Mouse (Mus musculus) liver, embryonic 12.5 days (tissue): ENCODE measurements around the gene Kcnk3. TPM values are rescaled to one million over a fixed set of nuclear protein-coding genes. Genes with fewer than 3 reads are reported as not detected.

Experiments used
- ATAC-seq: fragments of 200-750 bp; cut with Nextera tagmentation; 2 replicates; pipeline ENCODE4 v1.8.0; 2017; ENCODE audit warnings: moderate number of reproducible peaks, mild to moderate bottlenecking, moderate library complexity
- H3K27ac ChIP-seq: fragments of 300-500 bp; sonication (generic); 2 replicates; pipeline ENCODE4 v1.5.1; 2016; ENCODE audit warnings: mild to moderate bottlenecking
- H3K27me3 ChIP-seq: fragments of 300-500 bp; sonication (generic); replicated peaks from 2 replicates; pipeline ENCODE4 v1.6.1; 2016; ENCODE audit warnings: mild to moderate bottlenecking, moderate library complexity
- H3K36me3 ChIP-seq: fragments of 300-500 bp; sonication (generic); 2 replicates; pipeline ENCODE4 v1.6.1; 2016; ENCODE audit warnings: mild to moderate bottlenecking, moderate library complexity
- H3K4me1 ChIP-seq: fragments of 300-500 bp; sonication (generic); 2 replicates; pipeline ENCODE4 v1.6.1; 2016
- H3K4me2 ChIP-seq: fragments of 300-500 bp; sonication (generic); 2 replicates; pipeline ENCODE4 v1.6.1; 2016; ENCODE audit warnings: mild to moderate bottlenecking, moderate library complexity
- H3K4me3 ChIP-seq: fragments of 300-500 bp; sonication (generic); 2 replicates; pipeline ENCODE4 v1.5.1; 2016; ENCODE audit warnings: mild to moderate bottlenecking, moderate library complexity
- H3K9ac ChIP-seq: fragments of 300-500 bp; sonication (generic); 2 replicates; pipeline ENCODE4 v1.6.1; 2016; ENCODE audit warnings: mild to moderate bottlenecking, moderate library complexity
- H3K9me3 ChIP-seq: fragments of 300-500 bp; sonication (generic); replicated peaks from 2 replicates; pipeline ENCODE4 v1.6.1; 2016; ENCODE audit warnings: mild to moderate bottlenecking, moderate library complexity
- WGBS: fragments of 180-500 bp; shearing (Covaris S2); methylation state at CpG from one replicate; pipeline ENCODE4 v1.1.7; 2016; ENCODE audit not compliant: insufficient replicate concordance; 5-methylcytosine and 5-hydroxymethylcytosine counted together
- polyA plus RNA-seq: library from polyadenylated mRNA; unstranded; fragments of >200 nt; fragmentation: Nextera tagmentation; extraction: Ambion mirVana; gene quantifications from 2 replicates; pipeline ENCODE4 v1.2.1, GENCODE M21; 2016

Gene Kcnk3
- 0.08 and 0.26 TPM in 2 replicates for polyA plus RNA-seq

- Histone ChIP-seq H3K36me3 (no peaks in the 10 kb centered on the region), H3K9ac (no peak within 1 kb of the TSS), H3K9me3 (no peaks in the 10 kb centered on the region), H3K27me3 (peaks cover 94% of the 10 kb centered on the region), H3K4me1 (peaks cover 12% of the 10 kb centered on the region; the same call in 1 of the 2 replicates), H3K4me3 (peak within 1 kb of the TSS; percentile 38), H3K27ac (no peak within 1 kb of the TSS), H3K4me2 (peak within 1 kb of the TSS; percentile 69)
- no peak; the same call in 1 of the 2 replicates for ATAC-seq
- WGBS, result under 1% methylated on average over 22 of the region's 54 CpGs
Measured at GRCm38 (mm10) chr5:30587681-30588300, at the start of gene Kcnk3. Kcnk3 (plus strand) TSS chr5:30588170.

- no peak for ATAC-seq
- H3K4me2 ChIP-seq, result no peak within 1 kb of the TSS
Measured at GRCm38 (mm10) chr5:30545698-30546097, 42.3 kb upstream of the Kcnk3 start, which contains the start of gene Cib4. Cib4 (minus strand) TSS chr5:30545836.

GRCm38 (mm10) chr5:30548681-30549080 is 39.3 kb upstream of the Kcnk3 start:
- no peak overlapping the region for H3K27ac ChIP-seq
- no peaks in the 10 kb centered on the region for H3K4me1 ChIP-seq
- ATAC-seq, result no peak
- H3K9ac ChIP-seq, result no peak overlapping the region
- H3K36me3 ChIP-seq, result no peaks in the 10 kb centered on the region
- H3K27me3 ChIP-seq, result peaks cover 24% of the 10 kb centered on the region
- no peak overlapping the region for H3K4me3 ChIP-seq
- H3K4me2 ChIP-seq, result no peak overlapping the region
- WGBS, result 54% methylated on average over 2 of the region's 2 CpGs
- no peaks in the 10 kb centered on the region for H3K9me3 ChIP-seq

More at GRCm38 (mm10) chr5:30545698-30546097, 42.3 kb upstream of the Kcnk3 start, which contains the start of gene Cib4:
- no peak within 1 kb of the TSS for H3K4me3 ChIP-seq
- no peaks in the 10 kb centered on the region for H3K4me1 ChIP-seq
- no peak within 1 kb of the TSS for H3K27ac ChIP-seq
- no peaks in the 10 kb centered on the region for H3K9me3 ChIP-seq
- peaks cover 29% of the 10 kb centered on the region for H3K27me3 ChIP-seq
- no peaks in the 10 kb centered on the region for H3K36me3 ChIP-seq
- WGBS, result 40% methylated on average over 2 of the region's 2 CpGs
- H3K9ac ChIP-seq, result no peak within 1 kb of the TSS

- H3K9me3 ChIP-seq, result no peaks in the 10 kb centered on the region
- no peak overlapping the region for H3K27ac ChIP-seq
- H3K4me3 ChIP-seq, result no peak overlapping the region
- H3K27me3 ChIP-seq, result peaks cover 24% of the 10 kb centered on the region
- no peak overlapping the region for H3K9ac ChIP-seq
- H3K4me1 ChIP-seq, result no peaks in the 10 kb centered on the region
- ATAC-seq, result no peak
- no peak overlapping the region for H3K4me2 ChIP-seq
- 56% methylated on average over 9 of the region's 9 CpGs for WGBS
- H3K36me3 ChIP-seq, result no peaks in the 10 kb centered on the region
Measured at GRCm38 (mm10) chr5:30550334-30551021, 37.5 kb upstream of the Kcnk3 start.

- Histone ChIP-seq H3K4me3 (no peak overlapping the region), H3K4me1 (no peaks in the 10 kb centered on the region), H3K36me3 (no peaks in the 10 kb centered on the region), H3K4me2 (no peak overlapping the region), H3K27ac (no peak overlapping the region), H3K9ac (no peak overlapping the region), H3K9me3 (no peaks in the 10 kb centered on the region), H3K27me3 (peaks cover 17% of the 10 kb centered on the region)
- no peak for ATAC-seq
- WGBS, result 69% methylated on average over 8 of the region's 8 CpGs
Measured at GRCm38 (mm10) chr5:30551022-30551638, 36.8 kb upstream of the Kcnk3 start.

GRCm38 (mm10) chr5:30552006-30552405 is 36.0 kb upstream of the Kcnk3 start:
- Histone ChIP-seq H3K27ac (no peak overlapping the region), H3K36me3 (no peaks in the 10 kb centered on the region), H3K27me3 (peaks cover 12% of the 10 kb centered on the region), H3K4me1 (no peaks in the 10 kb centered on the region), H3K4me3 (no peak overlapping the region), H3K9me3 (no peaks in the 10 kb centered on the region), H3K4me2 (no peak overlapping the region), H3K9ac (no peak overlapping the region)
- ATAC-seq, result no peak
- WGBS, result 72% methylated on average over 6 of the region's 6 CpGs

GRCm38 (mm10) chr5:30553936-30554335 is 34.0 kb upstream of the Kcnk3 start:
- no peak overlapping the region for H3K9ac ChIP-seq
- H3K9me3 ChIP-seq, result no peaks in the 10 kb centered on the region
- WGBS, result 72% methylated on average over 13 of the region's 13 CpGs
- H3K4me1 ChIP-seq, result no peaks in the 10 kb centered on the region
- peaks cover 5% of the 10 kb centered on the region for H3K27me3 ChIP-seq
- no peak overlapping the region for H3K27ac ChIP-seq
- H3K4me3 ChIP-seq, result no peak overlapping the region
- no peak for ATAC-seq
- H3K36me3 ChIP-seq, result no peaks in the 10 kb centered on the region
- H3K4me2 ChIP-seq, result no peak overlapping the region

- Histone ChIP-seq H3K27ac (no peak overlapping the region), H3K4me1 (no peaks in the 10 kb centered on the region), H3K9ac (no peak overlapping the region), H3K36me3 (no peaks in the 10 kb centered on the region), H3K4me3 (no peak overlapping the region), H3K4me2 (no peak overlapping the region), H3K9me3 (no peaks in the 10 kb centered on the region), H3K27me3 (peaks cover 8% of the 10 kb centered on the region)
- no peak for ATAC-seq
- 55% methylated on average over 8 of the region's 8 CpGs for WGBS
Measured at GRCm38 (mm10) chr5:30554981-30555380, 33.0 kb upstream of the Kcnk3 start.

GRCm38 (mm10) chr5:30556284-30556683 is 31.7 kb upstream of the Kcnk3 start:
- Histone ChIP-seq H3K36me3 (no peaks in the 10 kb centered on the region), H3K27me3 (peaks cover 4% of the 10 kb centered on the region; the same call in 1 of the 2 replicates), H3K4me2 (no peak overlapping the region), H3K27ac (no peak overlapping the region), H3K9ac (no peak overlapping the region), H3K9me3 (no peaks in the 10 kb centered on the region), H3K4me3 (no peak overlapping the region), H3K4me1 (no peaks in the 10 kb centered on the region)
- no peak for ATAC-seq
- 61% methylated on average over 3 of the region's 3 CpGs for WGBS

- 69% methylated on average over 3 of the region's 3 CpGs for WGBS
- Histone ChIP-seq H3K9ac (no peak overlapping the region), H3K4me3 (no peak overlapping the region), H3K4me2 (no peak overlapping the region), H3K4me1 (no peaks in the 10 kb centered on the region), H3K27me3 (peaks cover 7% of the 10 kb centered on the region; the same call in 1 of the 2 replicates), H3K27ac (no peak overlapping the region), H3K9me3 (no peaks in the 10 kb centered on the region), H3K36me3 (no peaks in the 10 kb centered on the region)
- ATAC-seq, result no peak
Measured at GRCm38 (mm10) chr5:30559421-30559820, 28.5 kb upstream of the Kcnk3 start.

GRCm38 (mm10) chr5:30559986-30560493 is 27.9 kb upstream of the Kcnk3 start:
- ATAC-seq, result no peak
- no peak overlapping the region for H3K9ac ChIP-seq
- no peaks in the 10 kb centered on the region for H3K9me3 ChIP-seq
- no peak overlapping the region for H3K4me2 ChIP-seq
- H3K27me3 ChIP-seq, result peaks cover 7% of the 10 kb centered on the region; the same call in 1 of the 2 replicates
- H3K27ac ChIP-seq, result no peak overlapping the region
- H3K4me3 ChIP-seq, result no peak overlapping the region
- no peaks in the 10 kb centered on the region for H3K4me1 ChIP-seq
- H3K36me3 ChIP-seq, result no peaks in the 10 kb centered on the region
- 15% methylated on average over 3 of the region's 3 CpGs for WGBS

GRCm38 (mm10) chr5:30568479-30568878 is 19.5 kb upstream of the Kcnk3 start:
- Histone ChIP-seq H3K27me3 (peaks cover 3% of the 10 kb centered on the region; the same call in 1 of the 2 replicates), H3K4me2 (no peak overlapping the region), H3K27ac (no peak overlapping the region), H3K4me3 (no peak overlapping the region), H3K36me3 (no peaks in the 10 kb centered on the region), H3K9me3 (no peaks in the 10 kb centered on the region), H3K9ac (no peak overlapping the region), H3K4me1 (no peaks in the 10 kb centered on the region)
- WGBS, result 72% methylated on average over 1 of the region's 1 CpGs
- ATAC-seq, result no peak
